Mouse (Mus musculus) brain, embryonic 14.5 days (tissue): ENCODE measurements around the gene Gm11037. TPM values are rescaled to one million over a fixed set of nuclear protein-coding genes. Genes with fewer than 3 reads are reported as not detected.
A peak's percentile ranks its signal among the peaks of the same experiment; 100 is the strongest.

Experiments
- DNase-seq: peaks from one replicate; pipeline ENCODE4 v3.0.0-alpha.2; 2011; ENCODE audit warnings: low read depth
- CTCF ChIP-seq: fragments of 200-500 bp; IDR thresholded peaks from 2 replicates; pipeline ENCODE4 v1.5.1; 2012; ENCODE audit warnings: inconsistent platforms, mild to moderate bottlenecking, moderate library complexity, borderline replicate concordance; ENCODE audit not compliant: insufficient read depth, insufficient read length; ENCODE audit errors: extremely low read depth
- POLR2A ChIP-seq: fragments of 200-500 bp; IDR thresholded peaks from 2 replicates; pipeline ENCODE4 v1.6.1; 2012; ENCODE audit warnings: mild to moderate bottlenecking, inconsistent platforms, borderline replicate concordance; ENCODE audit not compliant: poor library complexity, insufficient read depth, insufficient read length, severe bottlenecking; ENCODE audit errors: extremely low read depth
- polyA plus RNA-seq: library from polyadenylated mRNA; depleted of rRNA; stranded (reverse); fragments of >200 nt; gene quantifications from 2 replicates; pipeline ENCODE4 v1.2.3, GENCODE M21; 2012; rRNA removed

Gene Gm11037
- polyA plus RNA-seq, 1 experiment = not detected

GRCm38 (mm10) chr2:131174700-131175099 is 41.4 kb downstream of the Gm11037 start:
- TF ChIP-seq CTCF (no peak), POLR2A (no peak)
- DNase-seq = peak; percentile 95

- no peak for DNase-seq
- TF ChIP-seq CTCF (no peak), POLR2A (no peak)
Measured at GRCm38 (mm10) chr2:131175286-131175944, 42.1 kb downstream of the Gm11037 start.

DNA sequence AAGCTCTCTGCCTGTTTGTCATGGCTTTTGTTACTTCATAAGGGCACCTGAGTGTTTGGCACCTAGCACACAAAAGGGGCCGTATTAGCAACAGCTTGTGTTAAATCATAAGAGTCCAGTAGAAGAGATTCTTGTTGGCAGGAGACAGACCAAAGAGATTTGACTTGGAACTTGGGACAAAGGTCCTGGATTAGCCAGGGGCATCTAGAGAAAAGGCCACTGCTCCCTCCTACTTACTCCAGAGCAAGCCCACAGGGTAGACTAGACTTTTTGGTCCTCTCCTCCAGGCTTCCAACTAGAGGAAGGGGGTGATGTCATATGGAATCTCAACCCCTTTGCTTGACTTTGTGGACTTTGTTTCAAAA is 42.6 kb downstream of the Gm11037 start:
- TF ChIP-seq CTCF (no peak), POLR2A (no peak)
- DNase-seq = no peak

- TF ChIP-seq CTCF (no peak), POLR2A (no peak)
- no peak for DNase-seq
Measured at GRCm38 (mm10) chr2:131176491-131176890, 43.2 kb downstream of the Gm11037 start.

- TF ChIP-seq POLR2A (no peak), CTCF (no peak)
- no peak for DNase-seq
Measured at GRCm38 (mm10) chr2:131177932-131178331, 44.6 kb downstream of the Gm11037 start.

- DNase-seq = peak; percentile 21
- TF ChIP-seq CTCF = no peak
- TF ChIP-seq POLR2A = no peak
Measured at GRCm38 (mm10) chr2:131178828-131179245, 45.5 kb downstream of the Gm11037 start.

GRCm38 (mm10) chr2:131179246-131179886 is 46.1 kb downstream of the Gm11037 start:
- DNase-seq = peak; percentile 85
- TF ChIP-seq POLR2A = no peak
- TF ChIP-seq CTCF = no peak

DNA sequence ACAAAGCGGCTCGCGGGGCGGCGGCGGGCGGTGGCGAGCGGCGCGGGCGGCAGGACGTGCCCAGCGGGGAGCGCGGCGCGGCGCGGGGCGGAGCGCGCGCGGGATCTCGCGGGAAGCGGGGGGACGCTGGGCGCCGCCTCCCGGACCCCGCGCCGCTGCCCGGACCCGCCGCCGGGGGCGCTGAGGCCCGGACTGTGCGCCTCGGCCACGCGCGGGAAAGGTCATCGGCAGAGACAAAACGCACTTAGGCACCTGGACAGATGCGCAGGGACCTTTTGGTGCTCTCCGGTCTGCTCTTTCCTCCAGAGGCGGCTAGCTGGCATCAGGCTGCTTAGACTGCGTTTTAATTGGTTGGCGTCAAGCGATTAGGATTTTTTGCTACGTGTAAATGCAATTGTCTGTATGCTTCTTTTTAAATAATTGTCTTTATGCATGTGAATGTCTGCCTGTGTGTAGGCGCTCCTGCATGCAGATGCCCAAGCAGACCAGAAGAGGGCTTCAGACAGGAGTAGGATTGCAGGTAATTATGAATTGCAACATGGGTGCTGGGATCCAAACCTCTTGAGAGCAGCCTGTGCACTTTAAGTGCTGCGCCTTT is 46.8 kb downstream of the Gm11037 start, which contains the start of gene Cenpb:
Gene Cenpb, minus strand, starts transcription at position 78 of the 598 bp plus-strand sequence.
- DNase-seq = peak; percentile 90
- TF ChIP-seq POLR2A (peak; percentile 56; the same call in 1 of the 2 replicates), CTCF (peak; percentile 66)

Other genes with a start within 250 kb of the Gm11037 start
- gene 4930402H24Rik, start 227.1 kb upstream of the Gm11037 start, polyA plus RNA-seq = 74.2 and 82.2 TPM in 2 replicates
- gene Atrn, start 227.0 kb upstream of the Gm11037 start, polyA plus RNA-seq = 25.9 and 37.7 TPM in 2 replicates
- 43.7 and 54.0 TPM in 2 replicates for gene Gfra4, start 90.4 kb upstream of the Gm11037 start, polyA plus RNA-seq
- gene Adam33, start 69.7 kb upstream of the Gm11037 start, polyA plus RNA-seq = 4.9 and 5.4 TPM in 2 replicates
- 0.35 and 0.52 TPM in 2 replicates for gene Siglec1, start 46.7 kb upstream of the Gm11037 start, polyA plus RNA-seq
- 8.6 and 10.1 TPM in 2 replicates for gene Hspa12b, start 6.2 kb upstream of the Gm11037 start, polyA plus RNA-seq
- gene 1700037H04Rik, start 26.6 kb downstream of the Gm11037 start, polyA plus RNA-seq = 113 and 118 TPM in 2 replicates
- gene Cenpb, start 46.6 kb downstream of the Gm11037 start, polyA plus RNA-seq = 71.2 and 89.3 TPM in 2 replicates
- gene Cdc25b, start 53.5 kb downstream of the Gm11037 start, polyA plus RNA-seq = 41.4 and 54.8 TPM in 2 replicates
- gene Spef1, start 53.8 kb downstream of the Gm11037 start, polyA plus RNA-seq = 35.4 and 36.4 TPM in 2 replicates
- gene Ap5s1, start 73.6 kb downstream of the Gm11037 start, polyA plus RNA-seq = 34.9 and 45.3 TPM in 2 replicates
- gene Mavs, start 100.6 kb downstream of the Gm11037 start, polyA plus RNA-seq = 9.3 and 10.4 TPM in 2 replicates
- 32.1 and 36.3 TPM in 2 replicates for gene Pank2, start 129.0 kb downstream of the Gm11037 start, polyA plus RNA-seq
- gene Rnf24, start 219.4 kb downstream of the Gm11037 start, polyA plus RNA-seq = 36.2 and 41.0 TPM in 2 replicates